Mouse (Mus musculus): ENCODE results near the gene Lss. TPM values are rescaled to one million over a fixed set of nuclear protein-coding genes. Genes with fewer than 3 reads are reported as not detected.

Gene Lss
- polyA plus RNA-seq, 1 experiment from 2014 or later = 84.6 TPM

DNA sequence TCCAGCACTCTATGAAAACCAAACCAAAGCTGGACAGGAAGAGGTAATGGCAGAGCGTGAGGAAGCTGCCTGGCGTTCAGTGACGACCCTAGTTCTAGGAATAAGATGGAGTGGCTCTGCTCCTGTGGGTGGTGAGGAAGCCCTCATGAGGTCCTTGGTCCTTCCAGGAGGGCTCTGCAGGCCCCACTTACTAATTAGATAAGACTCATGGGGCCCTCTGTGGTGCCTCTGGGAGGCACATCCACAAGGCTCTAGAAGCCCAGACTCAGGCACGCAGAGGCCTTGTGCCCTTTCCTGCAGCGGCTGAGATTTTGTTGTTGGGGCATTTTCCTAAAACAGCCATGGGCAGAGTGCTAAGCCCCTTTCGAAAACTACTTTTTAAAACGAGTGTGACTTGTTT, 25.5 kb upstream of the Lss start:
- H3K9me3 ChIP-seq (replicated peaks; ENCODE audit: control insufficient read depth, low read length) = no peaks in the 10 kb centered on the region
- H3K27me3 ChIP-seq (ENCODE audit: control insufficient read depth, insufficient read depth, low read depth, low read length) = no peaks in the 10 kb centered on the region
- 64% methylated on average over 7 of the region's 7 CpGs for WGBS (ENCODE audit: insufficient replicate concordance)
- H3K4me2 ChIP-seq (ENCODE audit: low read depth, low read length) = no peak overlapping the region
- H3K36me3 ChIP-seq (ENCODE audit: control insufficient read depth, insufficient read depth) = peaks cover 41% of the 10 kb centered on the region
- no peak overlapping the region for H3K27ac ChIP-seq (ENCODE audit: low read length)
- ATAC-seq (ENCODE audit: low read depth) = no peak
- H3K4me3 ChIP-seq (ENCODE audit: low read depth, low read length) = no peak overlapping the region
- no peaks in the 10 kb centered on the region for H3K4me1 ChIP-seq (ENCODE audit: control insufficient read depth, low read depth, low read length)
- no peak overlapping the region for H3K9ac ChIP-seq (ENCODE audit: low read depth, low read length)

GRCm38 (mm10) chr10:76512965-76513583, 18.3 kb upstream of the Lss start:
- no peak overlapping the region for H3K4me2 ChIP-seq (ENCODE audit: low read depth, low read length)
- H3K9me3 ChIP-seq (replicated peaks; ENCODE audit: control insufficient read depth, low read length) = no peaks in the 10 kb centered on the region
- H3K36me3 ChIP-seq (ENCODE audit: control insufficient read depth, insufficient read depth) = peaks cover 16% of the 10 kb centered on the region
- no peak overlapping the region for H3K4me3 ChIP-seq (ENCODE audit: low read depth, low read length)
- no peaks in the 10 kb centered on the region for H3K4me1 ChIP-seq (ENCODE audit: control insufficient read depth, low read depth, low read length)
- H3K27ac ChIP-seq (ENCODE audit: low read length) = no peak overlapping the region
- ATAC-seq (ENCODE audit: low read depth) = peak; percentile 80
- H3K9ac ChIP-seq (ENCODE audit: low read depth, low read length) = no peak overlapping the region
- no peaks in the 10 kb centered on the region for H3K27me3 ChIP-seq (ENCODE audit: control insufficient read depth, insufficient read depth, low read depth, low read length)
- 39% methylated on average over 5 of the region's 5 CpGs for WGBS (ENCODE audit: insufficient replicate concordance)

GRCm38 (mm10) chr10:76530922-76531321, 466 bp upstream of the Lss start:
- H3K4me2 ChIP-seq (ENCODE audit: low read depth, low read length) = peak overlapping the region; percentile 91
- 2% methylated on average over 11 of the region's 11 CpGs for WGBS (ENCODE audit: insufficient replicate concordance)
- peaks cover 13% of the 10 kb centered on the region for H3K4me1 ChIP-seq (ENCODE audit: control insufficient read depth, low read depth, low read length)
- H3K9ac ChIP-seq (ENCODE audit: low read depth, low read length) = peak overlapping the region; percentile 57
- H3K36me3 ChIP-seq (ENCODE audit: control insufficient read depth, insufficient read depth) = peaks cover under 1% of the 10 kb centered on the region; the same call in 1 of the 2 replicates
- no peak for ATAC-seq (ENCODE audit: low read depth)
- no peaks in the 10 kb centered on the region for H3K9me3 ChIP-seq (replicated peaks; ENCODE audit: control insufficient read depth, low read length)
- peak overlapping the region; percentile 52 for H3K27ac ChIP-seq (ENCODE audit: low read length)
- H3K4me3 ChIP-seq (ENCODE audit: low read depth, low read length) = peak overlapping the region; percentile 70
- H3K27me3 ChIP-seq (ENCODE audit: control insufficient read depth, insufficient read depth, low read depth, low read length) = no peaks in the 10 kb centered on the region

- Histone ChIP-seq H3K36me3 (ENCODE audit: control insufficient read depth, insufficient read depth) (peaks cover 3% of the 10 kb centered on the region), H3K4me3 (ENCODE audit: low read depth, low read length) (peak overlapping the region; percentile 70), H3K9ac (ENCODE audit: low read depth, low read length) (peak overlapping the region; percentile 74), H3K27ac (ENCODE audit: low read length) (peak overlapping the region; percentile 58), H3K9me3 (replicated peaks; ENCODE audit: control insufficient read depth, low read length) (no peaks in the 10 kb centered on the region), H3K4me1 (ENCODE audit: control insufficient read depth, low read depth, low read length) (peaks cover 13% of the 10 kb centered on the region), H3K4me2 (ENCODE audit: low read depth, low read length) (peak overlapping the region; percentile 91), H3K27me3 (ENCODE audit: control insufficient read depth, insufficient read depth, low read depth, low read length) (no peaks in the 10 kb centered on the region)
- WGBS (ENCODE audit: insufficient replicate concordance) = 3% methylated on average over 14 of the region's 14 CpGs
- no peak for ATAC-seq (ENCODE audit: low read depth)
Observed at GRCm38 (mm10) chr10:76531828-76532227, 440 bp downstream of the Lss start.

GRCm38 (mm10) chr10:76535526-76535925, 4.1 kb downstream of the Lss start:
- H3K4me1 ChIP-seq (ENCODE audit: control insufficient read depth, low read depth, low read length) = peaks cover 12% of the 10 kb centered on the region
- WGBS (ENCODE audit: insufficient replicate concordance) = 86% methylated on average over 7 of the region's 7 CpGs
- H3K36me3 ChIP-seq (ENCODE audit: control insufficient read depth, insufficient read depth) = peaks cover 7% of the 10 kb centered on the region
- no peak for ATAC-seq (ENCODE audit: low read depth)
- H3K9ac ChIP-seq (ENCODE audit: low read depth, low read length) = no peak overlapping the region
- no peaks in the 10 kb centered on the region for H3K27me3 ChIP-seq (ENCODE audit: control insufficient read depth, insufficient read depth, low read depth, low read length)
- H3K4me2 ChIP-seq (ENCODE audit: low read depth, low read length) = no peak overlapping the region
- H3K4me3 ChIP-seq (ENCODE audit: low read depth, low read length) = no peak overlapping the region
- no peak overlapping the region for H3K27ac ChIP-seq (ENCODE audit: low read length)
- no peaks in the 10 kb centered on the region for H3K9me3 ChIP-seq (replicated peaks; ENCODE audit: control insufficient read depth, low read length)

GRCm38 (mm10) chr10:76537619-76538018, 6.2 kb downstream of the Lss start:
- Histone ChIP-seq H3K27ac (ENCODE audit: low read length) (no peak overlapping the region), H3K4me1 (ENCODE audit: control insufficient read depth, low read depth, low read length) (no peaks in the 10 kb centered on the region; the same call in 1 of the 2 replicates), H3K9me3 (replicated peaks; ENCODE audit: control insufficient read depth, low read length) (no peaks in the 10 kb centered on the region), H3K36me3 (ENCODE audit: control insufficient read depth, insufficient read depth) (peaks cover 7% of the 10 kb centered on the region), H3K27me3 (ENCODE audit: control insufficient read depth, insufficient read depth, low read depth, low read length) (no peaks in the 10 kb centered on the region), H3K4me3 (ENCODE audit: low read depth, low read length) (no peak overlapping the region), H3K4me2 (ENCODE audit: low read depth, low read length) (no peak overlapping the region), H3K9ac (ENCODE audit: low read depth, low read length) (no peak overlapping the region)
- WGBS (ENCODE audit: insufficient replicate concordance) = 63% methylated on average over 9 of the region's 9 CpGs
- peak; percentile 76 for ATAC-seq (ENCODE audit: low read depth)

DNA sequence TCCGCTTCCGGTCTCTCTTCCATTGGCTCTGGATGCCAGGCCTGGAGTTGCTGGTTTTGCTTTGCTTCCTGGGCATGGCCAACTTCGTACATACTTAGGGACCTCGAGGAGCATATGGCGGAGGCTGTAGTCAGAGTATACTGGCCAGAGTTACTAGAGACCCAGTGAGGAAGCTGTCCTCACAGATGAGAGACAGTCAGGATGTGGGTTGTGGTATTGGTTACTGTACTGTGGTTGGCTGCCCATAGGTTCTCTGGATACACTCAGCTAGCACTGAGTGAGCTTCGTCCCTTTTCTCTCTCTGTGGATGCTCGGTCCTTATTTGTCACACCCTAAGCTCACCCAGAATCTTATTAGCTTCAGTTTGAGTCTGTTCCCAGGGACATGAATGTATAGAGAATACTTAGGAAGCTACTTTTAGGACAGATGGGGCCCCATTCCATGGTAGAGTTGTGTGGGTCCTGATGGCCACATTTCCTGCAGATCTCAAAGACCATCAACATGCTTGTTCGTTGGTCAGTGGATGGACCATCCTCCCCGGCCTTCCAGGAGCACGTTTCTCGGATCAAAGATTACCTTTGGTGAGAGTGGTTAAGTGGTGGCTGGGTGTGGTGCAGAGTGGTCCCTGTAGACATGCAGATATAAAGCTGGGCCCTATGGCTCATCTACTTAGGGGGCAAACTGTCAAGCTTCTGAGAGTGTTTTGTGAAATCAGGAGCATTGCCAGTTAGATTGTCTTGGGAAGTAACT, 10.1 kb downstream of the Lss start:
- Histone ChIP-seq H3K27ac (ENCODE audit: low read length) (no peak overlapping the region), H3K9ac (ENCODE audit: low read depth, low read length) (no peak overlapping the region), H3K4me1 (ENCODE audit: control insufficient read depth, low read depth, low read length) (no peaks in the 10 kb centered on the region), H3K9me3 (replicated peaks; ENCODE audit: control insufficient read depth, low read length) (no peaks in the 10 kb centered on the region), H3K27me3 (ENCODE audit: control insufficient read depth, insufficient read depth, low read depth, low read length) (no peaks in the 10 kb centered on the region), H3K4me3 (ENCODE audit: low read depth, low read length) (no peak overlapping the region), H3K4me2 (ENCODE audit: low read depth, low read length) (no peak overlapping the region), H3K36me3 (ENCODE audit: control insufficient read depth, insufficient read depth) (peaks cover 7% of the 10 kb centered on the region)
- 55% methylated on average over 11 of the region's 11 CpGs for WGBS (ENCODE audit: insufficient replicate concordance)
- ATAC-seq (ENCODE audit: low read depth) = no peak

DNA sequence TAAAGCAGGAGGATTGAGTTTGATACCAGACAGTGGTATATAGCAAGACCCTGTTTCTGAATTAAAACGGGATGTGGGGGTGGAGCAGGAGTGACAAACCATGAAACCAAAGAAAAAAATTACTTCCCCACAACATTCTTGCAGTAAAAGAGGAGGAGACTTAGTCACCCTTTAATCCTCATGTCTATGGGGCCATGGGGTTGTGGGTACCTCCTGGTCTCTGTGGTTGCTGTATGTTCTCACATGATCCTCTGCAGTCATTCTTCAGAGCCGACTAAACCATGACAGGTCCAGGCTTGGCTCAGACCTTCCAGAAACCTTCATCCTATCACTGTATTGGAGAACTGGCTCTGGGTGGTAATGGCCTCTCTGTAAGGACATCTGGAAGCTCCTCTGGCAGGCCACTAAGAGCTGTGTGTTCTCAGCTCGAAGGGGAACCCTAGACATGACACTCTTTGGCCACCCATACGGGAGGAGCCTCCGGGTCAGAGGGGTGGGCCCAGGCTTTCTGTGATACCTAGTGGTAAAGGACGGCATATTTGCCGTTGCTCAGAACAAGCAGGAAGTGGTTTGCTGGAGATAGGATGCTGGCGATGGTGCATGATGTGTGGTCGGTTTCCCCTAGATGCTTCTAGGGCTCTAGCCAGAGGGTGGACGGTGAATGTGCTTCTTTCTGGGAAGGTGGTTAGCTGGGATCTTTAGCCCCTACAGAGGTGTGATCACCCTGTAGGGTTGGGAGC, 11.4 kb downstream of the Lss start:
- Histone ChIP-seq H3K9ac (ENCODE audit: low read depth, low read length) (no peak overlapping the region), H3K4me2 (ENCODE audit: low read depth, low read length) (no peak overlapping the region), H3K27ac (ENCODE audit: low read length) (no peak overlapping the region), H3K36me3 (ENCODE audit: control insufficient read depth, insufficient read depth) (peaks cover 7% of the 10 kb centered on the region), H3K4me1 (ENCODE audit: control insufficient read depth, low read depth, low read length) (no peaks in the 10 kb centered on the region), H3K27me3 (ENCODE audit: control insufficient read depth, insufficient read depth, low read depth, low read length) (no peaks in the 10 kb centered on the region), H3K9me3 (replicated peaks; ENCODE audit: control insufficient read depth, low read length) (no peaks in the 10 kb centered on the region), H3K4me3 (ENCODE audit: low read depth, low read length) (no peak overlapping the region)
- no peak for ATAC-seq (ENCODE audit: low read depth)
- 26% methylated on average over 10 of the region's 10 CpGs for WGBS (ENCODE audit: insufficient replicate concordance)

DNA sequence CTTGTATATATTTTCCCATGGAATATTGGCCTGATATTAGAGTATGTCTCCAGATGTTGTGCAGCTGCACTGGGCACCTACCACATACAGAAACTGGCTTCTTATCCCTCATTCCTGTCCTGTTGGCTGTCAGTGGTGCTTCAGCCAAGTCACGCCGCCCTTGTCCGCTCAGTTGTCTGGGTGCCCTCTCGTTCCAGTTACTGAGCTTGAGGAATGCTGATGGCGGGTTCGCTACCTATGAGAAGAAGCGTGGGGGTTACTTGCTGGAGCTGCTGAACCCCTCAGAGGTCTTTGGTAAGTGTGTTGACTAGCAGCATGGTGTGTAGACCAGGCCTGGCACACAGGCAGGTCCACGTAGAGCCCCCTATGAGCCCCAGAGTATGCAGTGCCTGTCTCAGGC, 15.2 kb downstream of the Lss start:
- H3K36me3 ChIP-seq (ENCODE audit: control insufficient read depth, insufficient read depth) = peaks cover 16% of the 10 kb centered on the region
- H3K4me3 ChIP-seq (ENCODE audit: low read depth, low read length) = no peak overlapping the region
- no peak overlapping the region for H3K4me2 ChIP-seq (ENCODE audit: low read depth, low read length)
- H3K9me3 ChIP-seq (replicated peaks; ENCODE audit: control insufficient read depth, low read length) = no peaks in the 10 kb centered on the region
- no peak for ATAC-seq (ENCODE audit: low read depth)
- no peak overlapping the region for H3K27ac ChIP-seq (ENCODE audit: low read length)
- no peaks in the 10 kb centered on the region for H3K4me1 ChIP-seq (ENCODE audit: control insufficient read depth, low read depth, low read length)
- WGBS (ENCODE audit: insufficient replicate concordance) = 81% methylated on average over 8 of the region's 8 CpGs
- H3K9ac ChIP-seq (ENCODE audit: low read depth, low read length) = no peak overlapping the region
- H3K27me3 ChIP-seq (ENCODE audit: control insufficient read depth, insufficient read depth, low read depth, low read length) = no peaks in the 10 kb centered on the region
